Mouse (Mus musculus) thymus, postnatal 10 days (tissue): ENCODE data around the gene Gbf1.

Experiments
- DNase-seq, 2 experiments: peaks; one replicate each; pipeline ENCODE4 v3.0.0; 2021; ENCODE audit warnings: low spot score in 2 of 2

Gene Gbf1

GRCm38 (mm10) chr19:46315752-46316610 lies 163.7 kb downstream of the Gbf1 start:
- DNase-seq: no peak

- DNase-seq: no peak
These were observed 164.7 kb downstream of the Gbf1 start for GRCm38 (mm10) chr19:46316846-46317545.

- DNase-seq: no peak
These were observed 165.2 kb downstream of the Gbf1 start for GRCm38 (mm10) chr19:46317546-46317885.

- DNase-seq: no peak
These were observed 165.7 kb downstream of the Gbf1 start for GRCm38 (mm10) chr19:46318031-46318471.

- no peak for DNase-seq
These were observed 166.5 kb downstream of the Gbf1 start for GRCm38 (mm10) chr19:46318586-46319378.

GRCm38 (mm10) chr19:46320076-46320785 lies 167.9 kb downstream of the Gbf1 start:
- no peak for DNase-seq

GRCm38 (mm10) chr19:46321101-46321943 lies 169.0 kb downstream of the Gbf1 start:
- peak; percentile 68 to 70 for DNase-seq

- no peak for DNase-seq
These were observed 170.1 kb downstream of the Gbf1 start for GRCm38 (mm10) chr19:46322144-46322995.

- no peak for DNase-seq
These were observed 170.8 kb downstream of the Gbf1 start for GRCm38 (mm10) chr19:46322996-46323572.

- DNase-seq: no peak
These were observed 171.4 kb downstream of the Gbf1 start for GRCm38 (mm10) chr19:46323716-46324115.

- DNase-seq: no peak
These were observed 172.1 kb downstream of the Gbf1 start for GRCm38 (mm10) chr19:46324366-46324765.

- DNase-seq: no peak
These were observed 172.6 kb downstream of the Gbf1 start for GRCm38 (mm10) chr19:46324918-46325317.

- no peak for DNase-seq
These were observed 173.9 kb downstream of the Gbf1 start for GRCm38 (mm10) chr19:46326019-46326755.

- peak in 1 of 2 experiments; percentile 48 for DNase-seq
These were observed 174.5 kb downstream of the Gbf1 start, which contains the start of gene Psd for GRCm38 (mm10) chr19:46326756-46327305. Gene Psd (minus strand): TSS chr19:46327156.

- no peak for DNase-seq
These were observed 175.3 kb downstream of the Gbf1 start for GRCm38 (mm10) chr19:46327531-46328064.

GRCm38 (mm10) chr19:46328081-46329030 lies 176.0 kb downstream of the Gbf1 start, which contains the start of gene Fbxl15:
Gene Fbxl15 (plus strand): TSS chr19:46328184.
- DNase-seq: peak; percentile 83 to 87
